In the genomic region with DNA sequence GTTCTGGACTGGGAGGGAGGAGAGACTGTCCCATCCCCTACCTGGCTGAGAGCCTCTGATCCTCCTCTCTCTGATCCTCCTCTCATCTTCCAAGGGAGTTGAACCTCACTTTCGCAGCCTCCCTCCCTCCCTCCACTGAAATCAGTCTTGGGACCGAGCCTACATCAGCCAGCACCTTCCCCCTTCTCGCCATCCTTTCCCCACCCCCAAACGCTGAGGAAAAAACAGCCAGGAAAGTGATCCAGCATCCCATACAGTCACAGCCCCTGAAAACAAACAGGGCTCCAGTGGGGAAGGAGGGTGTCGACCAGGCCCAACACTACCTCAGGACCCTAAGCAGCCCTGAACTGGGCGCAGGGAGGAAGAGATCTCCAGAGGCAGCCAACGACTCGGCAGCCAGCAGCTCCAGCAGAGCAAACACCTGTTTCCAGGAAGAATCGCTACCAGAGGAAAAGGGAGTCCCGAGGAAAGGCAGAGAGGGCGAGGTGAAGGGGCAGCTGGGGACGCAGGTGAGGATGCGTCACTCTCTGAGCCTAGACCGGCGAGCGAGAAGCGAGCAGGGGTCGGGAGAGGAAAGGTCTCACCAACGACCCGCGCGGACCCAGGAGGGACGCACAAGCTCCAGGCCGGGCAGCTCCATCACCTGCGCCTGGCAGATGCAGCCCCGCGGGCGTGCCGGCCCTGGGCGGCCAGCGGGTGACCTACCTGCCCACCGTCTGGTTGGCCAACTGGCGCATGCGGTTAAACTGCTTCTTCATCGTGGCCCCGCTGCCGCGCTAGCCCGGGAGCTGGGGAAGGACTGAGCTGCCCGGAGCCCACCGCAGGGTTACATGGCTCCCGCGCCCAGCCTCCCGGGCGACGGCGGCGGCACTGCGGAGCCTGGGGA, we compare ENCODE assay signal across 8 mouse cellular contexts. TPM values are rescaled to one million over a fixed set of nuclear protein-coding genes. Genes with fewer than 3 reads are reported as not detected.
DNase-seq lines count a peak whose midpoint lies in the region; ATAC-seq and TF ChIP-seq lines count a peak whose summit lies in the region.

No protein-coding gene starts in this region.

- H3K36me3 ChIP-seq in heart, adult 2 months (ENCODE audit: control insufficient read depth, insufficient read depth, low read length) = no peaks in the 10 kb centered on the region
- H3K36me3 ChIP-seq in liver, postnatal 0 days (replicated peaks; ENCODE audit: insufficient read depth, low read length) = no peaks in the 10 kb centered on the region

- ATAC-seq in liver, postnatal 0 days = peak; percentile 47

- H3K9ac ChIP-seq in heart, adult 2 months (ENCODE audit: low read depth, low read length) = peak overlapping the region; percentile 87
- H3K9ac ChIP-seq in liver, postnatal 0 days (replicated peaks) = peak overlapping the region; percentile 49; the same call in 1 of the 2 replicates

- WGBS in heart, adult 2 months = 4% methylated on average over 49 of the region's 49 CpGs
- 2% methylated on average over 49 of the region's 49 CpGs for WGBS in liver, postnatal 0 days (ENCODE audit: insufficient replicate concordance)

- no peak for TF ChIP-seq CTCF in heart, adult 2 months (IDR thresholded peaks at IDR 0.05)
- no peak for TF ChIP-seq CTCF in liver, postnatal 0 days (IDR thresholded peaks at IDR 0.05; ENCODE audit: low read depth)

- H3K27ac ChIP-seq in heart, adult 2 months = peak overlapping the region; percentile 72
- no peak overlapping the region for H3K27ac ChIP-seq in liver, postnatal 0 days (ENCODE audit: low read depth)

- intact Hi-C loops in heart, adult 2 months (cut with DNase I) = no loop called here
- intact Hi-C loops in heart, postnatal 25 days (cut with DNase I) = no loop called here

- TF ChIP-seq POLR2A in heart, adult 2 months (IDR thresholded peaks at IDR 0.05; ENCODE audit: insufficient read depth, low read depth, low read length) = no peak

- peak overlapping the region; percentile 72 for H3K4me2 ChIP-seq in liver, postnatal 0 days (ENCODE audit: low read depth, low read length)

- peak in 1 of 2 experiments; percentile 16 for DNase-seq in heart, adult 2 months
- no peak for DNase-seq in heart, postnatal 25 days (ENCODE audit: low spot score)
- peak; percentile 70 for DNase-seq in cerebellum, adult 11 months
- DNase-seq in frontal cortex, postnatal 10 days (ENCODE audit: low spot score in 2 of 2) = peak; percentile 12 to 25
- DNase-seq in kidney, postnatal 25 days = peak; percentile 8 to 49
- DNase-seq in liver, postnatal 0 days = peak; percentile 28
- peak; percentile 46 to 57 for DNase-seq in right cerebral cortex, postnatal 10 days (ENCODE audit: low spot score in 2 of 2)
- no peak for DNase-seq in c-Kit-positive CD71-positive TER-119-positive erythroid progenitor cells, embryonic 14.5 days (ENCODE audit: low spot score)

- no peaks in the 10 kb centered on the region for H3K9me3 ChIP-seq in liver, postnatal 0 days (ENCODE audit: low read length)

- no peaks in the 10 kb centered on the region for H3K79me2 ChIP-seq in heart, adult 2 months (replicated peaks; ENCODE audit: control insufficient read depth, insufficient read depth, low read length)

- peak overlapping the region; percentile 71 for H3K4me3 ChIP-seq in heart, adult 2 months
- peak overlapping the region; percentile 58 for H3K4me3 ChIP-seq in liver, postnatal 0 days (ENCODE audit: low read depth, low read length)

- H3K27me3 ChIP-seq in heart, adult 2 months (ENCODE audit: control insufficient read depth, insufficient read depth, low read length) = no peaks in the 10 kb centered on the region
- H3K27me3 ChIP-seq in liver, postnatal 0 days (ENCODE audit: insufficient read depth, low read length) = peaks cover 13% of the 10 kb centered on the region

- H3K4me1 ChIP-seq in heart, adult 2 months (ENCODE audit: control insufficient read depth, insufficient read depth, low read length) = peaks cover 2% of the 10 kb centered on the region; the same call in 1 of the 2 replicates
- 0 out of 2 replicates have a peak, but pooled peaks cover 8% of the 10 kb centered on the region for H3K4me1 ChIP-seq in liver, postnatal 0 days (ENCODE audit: insufficient read depth)

- no peak for TF ChIP-seq EP300 in heart, adult 2 months (IDR thresholded peaks at IDR 0.05; ENCODE audit: insufficient read depth, low read depth, low read length)
- no peak for TF ChIP-seq EP300 in liver, postnatal 0 days (IDR thresholded peaks at IDR 0.05; ENCODE audit: low read depth)

RNA-seq across cellular contexts. Expression of a gene that starts 0.6 kb away (rescaled TPM):
- 10 to 100 TPM; 21.8 to 26.6 TPM for total RNA-seq in heart, adult 2 months (2021)
- 14.9 and 16.8 TPM in 2 replicates for polyA plus RNA-seq in heart, adult 2 months (2012; rRNA removed)
- 10 to 100 TPM; 20.8 to 22.4 TPM for total RNA-seq in heart, postnatal 25 days (2021)
- 0.62 and 0.73 TPM in 2 replicates for polyA plus RNA-seq in liver, postnatal 0 days (2015; fragmentation: Nextera tagmentation; extraction: Ambion mirVana)

RNA-seq across cellular contexts. Expression of a gene that starts 2.4 kb away (rescaled TPM):
- under 1 TPM in 1 of 2 experiments, not detected in 1; 0.41 TPM for total RNA-seq in heart, adult 2 months (2021)
- polyA plus RNA-seq in heart, adult 2 months (2012; rRNA removed) = not detected in 2 replicates
- total RNA-seq in heart, postnatal 25 days (2021) = under 1 TPM; 0.31 to 0.47 TPM
- not detected in 2 replicates for polyA plus RNA-seq in liver, postnatal 0 days (2015; fragmentation: Nextera tagmentation; extraction: Ambion mirVana)

Comparison
In these comparisons a context has a peak if more than half of its experiments do, and no peak if none do; other contexts are left out.
1. DNase-seq: peak in cerebellum, adult 11 months (single experiment), frontal cortex, postnatal 10 days (2 of 2), kidney, postnatal 25 days (2 of 2), liver, postnatal 0 days (single experiment) and right cerebral cortex, postnatal 10 days (2 of 2); none in heart, postnatal 25 days (single experiment) and c-Kit-positive CD71-positive TER-119-positive erythroid progenitor cells, embryonic 14.5 days (single experiment).